Mouse (Mus musculus): ENCODE data around the gene Lrrc8b. TPM values are rescaled to one million over a fixed set of nuclear protein-coding genes. Genes with fewer than 3 reads are reported as not detected.

The Lrrc8b gene
- 1 to 10 TPM; 3.0 to 3.5 TPM for total RNA-seq (2023)

GRCm38 (mm10) chr5:105415198-105415791 is at the start of gene Lrrc8b:
Gene Lrrc8b (plus strand): TSS chr5:105415775.

DNA sequence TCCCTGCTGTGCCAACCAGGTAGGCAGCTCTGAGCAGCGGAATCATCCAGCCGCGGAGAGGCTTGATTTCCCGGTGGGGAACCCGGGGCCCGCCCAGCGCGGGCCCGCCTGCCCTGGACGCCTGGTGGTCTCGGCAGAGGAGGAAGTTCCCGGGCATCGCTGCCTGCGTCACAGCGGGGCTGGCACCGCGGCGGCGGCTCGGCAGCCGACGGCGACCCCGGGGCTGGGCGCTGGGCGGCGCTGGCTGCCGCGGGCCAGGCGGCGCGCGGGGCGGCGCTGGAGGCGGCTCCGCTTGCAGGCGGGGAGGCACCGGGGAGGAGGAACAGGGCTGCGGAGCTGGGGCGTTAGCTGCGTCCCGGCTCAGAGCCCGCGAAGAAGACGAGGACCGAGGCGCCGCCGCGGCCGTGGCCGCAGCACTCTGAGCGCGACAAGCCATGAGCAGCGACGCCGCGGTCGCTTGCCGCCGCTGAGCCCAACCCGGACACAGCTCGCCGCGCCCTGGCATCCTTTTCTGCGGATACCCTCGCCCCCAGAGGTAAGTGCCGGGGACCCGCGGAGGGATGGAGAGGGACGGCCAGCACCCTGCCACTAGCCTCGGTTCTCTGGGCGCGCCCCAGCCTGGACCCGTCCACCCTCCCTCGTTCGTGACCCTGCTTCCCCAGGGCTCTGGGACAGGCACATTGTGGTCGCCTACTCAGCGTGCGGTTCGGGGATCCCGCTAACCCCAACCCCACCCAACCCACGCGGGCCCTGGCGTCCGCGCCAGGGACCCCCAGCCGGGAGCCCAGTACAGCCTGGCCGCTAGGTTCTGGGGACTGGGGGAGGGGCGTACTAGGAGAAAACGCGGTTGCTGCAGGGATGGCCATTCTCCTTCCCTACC is 103.8 kb downstream of the Lrrc8b start, which contains the start of gene Lrrc8c:
Gene Lrrc8c (plus strand): TSS at position 293 of the 880 bp plus-strand sequence.

Other genes with a start within 250 kb of the Lrrc8b start
- 1 to 10 TPM in 1 of 2 experiments, under 1 TPM in 1; 0.20 to 1.6 TPM for gene Gbp10, start 176.2 kb upstream of the Lrrc8b start, total RNA-seq (2023)
- not detected for gene Gm43302, start 122.1 kb upstream of the Lrrc8b start, total RNA-seq (2023)
- gene Gbp6, start 122.1 kb upstream of the Lrrc8b start, total RNA-seq (2023): 1 to 10 TPM; 2.0 to 5.0 TPM
- gene Lrrc8c, start 103.6 kb downstream of the Lrrc8b start, total RNA-seq (2023): 10 to 100 TPM; 63.0 to 72.2 TPM